Mouse (Mus musculus) hindbrain, postnatal 0 days (tissue): ENCODE results near the gene Trim15. TPM values are rescaled to one million over a fixed set of nuclear protein-coding genes. Genes with fewer than 3 reads are reported as not detected.
"Not testable (repeated sequence)": the region's sequence is repeated elsewhere in the genome, so short reads cannot be mapped to it uniquely, and the experiment has no call there.

Experiments
- ATAC-seq: fragments of 200-750 bp; cut with Nextera tagmentation; 2 replicates; pipeline ENCODE4 v1.8.0; 2017; ENCODE audit warnings: mild to moderate bottlenecking, moderate TSS enrichment, moderate library complexity
- DNase-seq: peaks from one replicate; pipeline ENCODE4 v3.0.0-alpha.2; 2015; ENCODE audit warnings: low spot score
- H3K27ac ChIP-seq: fragments of 300-500 bp; sonication (generic); 2 replicates; pipeline ENCODE4 v1.5.1; 2014; ENCODE audit warnings: mild to moderate bottlenecking
- H3K27me3 ChIP-seq: fragments of 300-500 bp; sonication (generic); 2 replicates; pipeline ENCODE4 v1.6.1; 2014; ENCODE audit warnings: low read length, mixed read lengths; ENCODE audit not compliant: insufficient read depth
- H3K36me3 ChIP-seq: fragments of 300-500 bp; sonication (generic); 2 replicates; pipeline ENCODE4 v1.6.1; 2014; ENCODE audit warnings: low read length, mixed read lengths; ENCODE audit not compliant: insufficient read depth
- H3K4me1 ChIP-seq: fragments of 300-500 bp; sonication (generic); 2 replicates; pipeline ENCODE4 v1.6.1; 2014; ENCODE audit warnings: antibody characterized with exemption, low read length, mixed read lengths; ENCODE audit not compliant: insufficient read depth
- H3K4me2 ChIP-seq: fragments of 300-500 bp; sonication (generic); 2 replicates; pipeline ENCODE4 v1.6.1; 2014; ENCODE audit warnings: low read depth, mild to moderate bottlenecking, low read length, moderate library complexity, mixed read lengths
- H3K4me3 ChIP-seq: fragments of 300-500 bp; sonication (generic); 2 replicates; pipeline ENCODE4 v1.5.1; 2014; ENCODE audit warnings: low read length
- H3K9ac ChIP-seq: fragments of 300-500 bp; sonication (generic); replicated peaks from 2 replicates; pipeline ENCODE4 v1.6.1; 2014; ENCODE audit warnings: mild to moderate bottlenecking, low read length, moderate library complexity, mixed read lengths
- H3K9me3 ChIP-seq: fragments of 300-500 bp; sonication (generic); 2 replicates; pipeline ENCODE4 v1.6.1; 2016; ENCODE audit warnings: low read length, mixed read lengths
- CTCF ChIP-seq: IDR thresholded peaks from 2 replicates; pipeline ENCODE4 v1.5.1; 2016; ENCODE audit warnings: antibody characterized with exemption, control low read depth, low read depth
- WGBS: fragments of 180-500 bp; shearing (Covaris S2); extraction: QIAGEN DNeasy Blood & Tissue Kit; methylation state at CpG from one replicate; pipeline ENCODE4 v1.1.7; 2014; 5-methylcytosine and 5-hydroxymethylcytosine counted together
- polyA plus RNA-seq: library from polyadenylated mRNA; unstranded; fragments of >200 nt; fragmentation: Nextera tagmentation; extraction: Ambion mirVana; gene quantifications from 2 replicates; pipeline ENCODE4 v1.2.1, GENCODE M21; 2015
- total RNA-seq: library from RNA; depleted of rRNA; stranded (reverse); fragments of >200 nt; gene quantifications from 2 replicates; pipeline ENCODE4 v1.2.3, GENCODE M21; 2014

Gene Trim15
- total and polyA plus RNA-seq, 2 experiments from 2014 or later: 0.40 TPM; not detected in 1

DNA sequence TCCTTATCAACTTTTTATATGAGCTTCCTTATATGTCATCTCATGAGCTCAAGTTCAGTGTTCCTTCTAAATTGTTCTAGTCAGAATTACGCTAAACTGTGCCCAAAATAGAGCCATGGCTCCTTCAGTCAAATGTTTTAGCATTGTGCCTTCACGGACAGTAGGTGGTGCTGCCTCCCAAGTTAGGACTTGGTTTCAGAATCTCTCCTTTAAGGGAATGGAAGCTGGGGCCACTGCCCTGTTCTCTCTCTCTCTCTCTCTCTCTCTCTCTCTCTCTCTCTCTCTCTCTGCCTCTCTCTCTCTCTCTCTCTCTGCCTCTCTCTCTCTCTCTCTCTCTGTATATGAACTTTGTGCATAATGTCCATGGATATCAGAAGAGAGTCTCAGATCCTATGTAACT lies 25.4 kb upstream of the Trim15 start:
- Histone ChIP-seq H3K4me3 (no peak overlapping the region), H3K4me2 (no peak overlapping the region), H3K27ac (no peak overlapping the region), H3K4me1 (no peaks in the 10 kb centered on the region), H3K36me3 (no peaks in the 10 kb centered on the region), H3K27me3 (no peaks in the 10 kb centered on the region), H3K9ac (no peak overlapping the region), H3K9me3 (no peaks in the 10 kb centered on the region)
- ATAC-seq (peak; percentile 76; the same call in 1 of the 2 replicates), DNase-seq (peak; percentile 77)
- 13% methylated on average over 2 of the region's 2 CpGs for WGBS
- peak; percentile 80 for TF ChIP-seq CTCF

DNA sequence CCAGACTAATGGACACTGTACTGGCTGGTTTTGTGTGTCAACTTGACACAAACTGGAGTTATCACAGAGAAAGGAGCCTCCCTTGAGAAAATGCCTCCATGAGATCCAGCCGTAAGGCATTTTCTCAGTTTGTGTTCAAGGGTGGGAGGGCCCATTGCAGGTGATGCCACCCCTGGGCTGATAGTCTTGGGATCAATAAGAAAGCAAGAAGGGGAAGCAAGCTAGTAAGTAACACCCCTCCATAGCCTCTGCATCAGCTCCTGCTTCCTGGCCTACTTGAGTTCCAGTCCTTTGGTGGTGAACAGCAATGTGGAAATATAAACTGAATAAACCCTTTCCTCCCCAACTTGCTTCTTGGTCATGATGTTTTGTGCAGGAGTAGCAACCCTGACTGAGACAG lies 24.5 kb upstream of the Trim15 start:
- H3K36me3 ChIP-seq, DNase-seq, H3K4me1 ChIP-seq, H3K4me3 ChIP-seq, ATAC-seq, H3K9ac ChIP-seq, H3K4me2 ChIP-seq, H3K27ac ChIP-seq, H3K9me3 ChIP-seq, H3K27me3 ChIP-seq: not testable (repeated sequence)
- WGBS: 89% methylated on average over 1 of the region's 1 CpGs

DNA sequence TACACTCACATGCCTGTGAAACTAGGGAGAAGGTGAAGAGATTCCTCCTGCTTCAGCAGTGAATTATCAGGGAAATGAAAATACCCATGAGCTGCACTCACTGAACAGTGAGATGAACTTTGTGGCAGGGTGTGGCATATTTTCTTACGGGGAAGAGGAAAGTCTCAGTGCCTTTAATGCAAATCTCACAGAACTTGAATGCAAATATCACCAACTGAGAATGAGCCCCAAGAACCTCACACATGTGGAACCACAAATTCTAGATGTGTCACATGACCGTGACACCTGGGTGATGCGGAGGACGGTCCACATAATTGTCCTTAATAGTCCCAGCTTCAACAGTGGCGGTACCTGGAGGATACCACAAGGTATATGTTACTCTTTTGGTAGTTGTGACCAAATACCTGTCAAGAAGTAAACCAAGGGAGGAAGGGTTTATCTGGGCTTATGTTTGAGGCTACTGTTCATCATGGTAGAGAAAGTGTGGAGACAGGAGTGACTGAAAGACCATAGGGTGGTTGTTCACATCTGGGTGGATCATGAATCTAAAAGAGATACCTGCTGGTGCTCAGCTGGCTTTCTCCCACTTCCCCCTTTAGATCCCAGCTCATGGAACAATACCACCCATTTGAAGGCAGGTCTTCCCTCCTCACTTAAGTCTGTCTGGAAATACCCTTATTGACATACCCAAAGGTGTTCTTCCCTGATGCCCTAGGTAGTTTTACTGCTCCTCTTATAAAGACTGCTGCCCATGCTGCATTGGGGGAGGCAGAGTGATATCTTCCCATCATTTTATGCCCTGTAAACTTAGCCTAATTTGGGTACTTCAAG lies 23.3 kb upstream of the Trim15 start, which contains the start of gene Trim40:
Trim40 (minus strand) TSS at position 51 of the 831 bp plus-strand sequence.
- WGBS: 86% methylated on average over 5 of the region's 5 CpGs
- no peak within 1 kb of the TSS for H3K9ac ChIP-seq
- H3K4me1 ChIP-seq: no peaks in the 10 kb centered on the region
- DNase-seq (no peak), ATAC-seq (no peak)
- H3K36me3 ChIP-seq: no peaks in the 10 kb centered on the region
- no peaks in the 10 kb centered on the region for H3K9me3 ChIP-seq
- no peak within 1 kb of the TSS for H3K4me2 ChIP-seq
- TF ChIP-seq CTCF: no peak
- H3K4me3 ChIP-seq: no peak within 1 kb of the TSS
- H3K27me3 ChIP-seq: no peaks in the 10 kb centered on the region
- H3K27ac ChIP-seq: no peak within 1 kb of the TSS

DNA sequence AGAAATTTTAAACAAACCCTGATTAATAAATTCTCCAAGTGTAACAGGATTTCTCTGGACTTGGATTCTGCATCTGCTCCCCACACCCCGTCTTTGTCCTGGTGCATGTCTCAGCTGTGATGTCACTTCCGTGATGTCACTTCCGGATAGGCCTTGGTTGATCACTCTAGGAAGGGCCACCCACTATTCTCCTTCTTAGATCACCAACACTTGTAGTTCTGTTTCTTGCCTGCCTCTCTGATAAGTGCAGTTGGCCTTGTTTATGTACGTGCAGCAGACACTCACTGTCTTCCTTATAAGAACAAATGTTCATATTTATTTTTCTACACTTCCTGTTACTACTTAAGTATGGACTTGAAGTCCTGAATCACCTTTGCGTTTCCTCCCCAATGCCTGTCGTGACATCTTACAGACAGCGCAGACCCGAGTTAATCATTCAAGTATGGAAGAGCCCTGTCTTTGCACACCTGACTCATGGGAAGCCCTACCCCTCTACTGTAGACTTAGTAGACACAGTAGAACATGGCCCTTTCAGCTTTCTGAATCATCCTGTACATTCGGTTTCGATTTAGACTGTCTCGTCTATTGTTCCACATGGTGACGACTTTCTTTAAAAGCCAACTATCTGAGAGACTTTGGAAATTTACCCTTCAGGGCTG lies 18.3 kb upstream of the Trim15 start:
- ATAC-seq (no peak), DNase-seq (no peak)
- Histone ChIP-seq H3K27ac (no peak overlapping the region), H3K27me3 (no peaks in the 10 kb centered on the region), H3K36me3 (no peaks in the 10 kb centered on the region), H3K4me3 (no peak overlapping the region), H3K9ac (no peak overlapping the region), H3K4me1 (no peaks in the 10 kb centered on the region), H3K4me2 (no peak overlapping the region), H3K9me3 (no peaks in the 10 kb centered on the region)
- WGBS: 94% methylated on average over 12 of the region's 12 CpGs
- TF ChIP-seq CTCF: no peak

DNA sequence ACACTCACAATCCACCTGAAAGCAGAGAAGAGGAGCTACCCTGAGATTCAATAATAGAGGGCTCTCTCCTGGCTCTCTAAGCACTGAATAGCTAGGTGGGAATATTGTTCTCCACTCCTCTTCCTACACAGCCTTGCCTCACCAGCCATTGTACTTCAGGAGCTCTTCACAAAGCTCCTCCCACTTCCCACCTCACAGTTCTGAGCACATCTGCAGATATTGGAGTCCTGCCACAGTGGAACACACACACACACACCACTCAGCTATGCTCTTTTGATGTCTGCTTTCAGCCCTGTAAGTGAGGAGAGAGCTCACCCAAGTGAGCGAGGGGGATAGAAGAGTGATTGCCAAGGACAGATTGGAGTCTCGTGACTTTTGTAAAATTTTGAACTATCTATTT lies 16.3 kb upstream of the Trim15 start:
- Histone ChIP-seq H3K4me3 (no peak overlapping the region), H3K9me3 (no peaks in the 10 kb centered on the region), H3K4me2 (no peak overlapping the region), H3K27me3 (no peaks in the 10 kb centered on the region), H3K4me1 (no peaks in the 10 kb centered on the region), H3K36me3 (no peaks in the 10 kb centered on the region), H3K9ac (no peak overlapping the region), H3K27ac (no peak overlapping the region)
- ATAC-seq (no peak), DNase-seq (no peak)
- WGBS: 72% methylated on average over 2 of the region's 2 CpGs
- TF ChIP-seq CTCF: no peak

DNA sequence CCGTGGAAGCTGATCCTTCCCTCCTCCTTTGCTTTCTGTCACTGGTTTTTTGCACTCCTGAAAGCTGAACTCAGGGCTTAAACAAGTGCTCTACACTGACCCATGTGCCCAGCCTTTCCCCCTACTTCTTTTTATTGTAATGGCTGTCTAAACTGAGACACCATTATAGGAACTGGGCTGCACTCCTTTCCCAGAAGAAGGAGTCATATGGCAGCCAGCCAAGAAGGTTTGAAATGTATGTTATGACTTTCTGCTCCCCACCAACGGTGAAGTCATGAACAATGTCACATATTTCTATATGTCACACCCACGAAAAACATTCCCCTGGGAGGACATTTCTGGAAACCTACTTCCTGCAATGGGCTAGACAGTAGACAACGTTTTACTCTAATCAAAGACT lies 7.6 kb upstream of the Trim15 start:
- no peak for TF ChIP-seq CTCF
- WGBS: 65% methylated on average over 4 of the region's 4 CpGs
- no peaks in the 10 kb centered on the region for H3K27me3 ChIP-seq
- no peak overlapping the region for H3K4me3 ChIP-seq
- H3K4me1 ChIP-seq: no peaks in the 10 kb centered on the region
- DNase-seq (no peak), ATAC-seq (no peak)
- no peak overlapping the region for H3K4me2 ChIP-seq
- H3K36me3 ChIP-seq: no peaks in the 10 kb centered on the region
- no peak overlapping the region for H3K27ac ChIP-seq
- H3K9ac ChIP-seq: no peak overlapping the region
- no peaks in the 10 kb centered on the region for H3K9me3 ChIP-seq
